ENCODE assay signal across 9 mouse cellular contexts in the genomic region with DNA sequence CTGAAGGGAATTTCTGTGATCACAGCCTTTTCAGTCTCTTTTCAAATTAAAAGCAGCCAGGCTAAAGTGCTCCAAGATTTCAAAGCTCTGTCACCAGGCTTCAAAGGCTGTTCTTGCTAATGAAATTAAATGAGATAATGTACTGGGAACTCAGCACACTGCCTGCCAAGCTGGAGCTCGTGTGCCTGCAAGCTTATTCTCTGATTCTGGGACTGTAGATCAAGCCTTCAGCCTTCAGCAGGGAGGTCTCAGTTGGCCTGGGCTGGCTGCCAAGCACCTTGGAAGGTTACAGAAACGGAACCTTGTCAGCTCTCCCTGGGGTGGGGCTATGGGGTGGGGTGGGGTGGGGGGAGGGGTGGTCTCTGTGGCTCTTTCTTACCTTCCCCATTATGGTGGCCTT. TPM values are rescaled to one million over a fixed set of nuclear protein-coding genes. Genes with fewer than 3 reads are reported as not detected.
A peak's percentile ranks its signal among the peaks of the same experiment; 100 is the strongest.
DNase-seq lines count a peak whose midpoint lies in the region; ATAC-seq and TF ChIP-seq lines count a peak whose summit lies in the region.
"Had no signal": no experiment of that assay in that cellular context is flagged by ENCODE, and none has a peak within 500 bp of the region (broad histone marks: within the 10 kb centered on the region; RNA-seq: fewer than 3 reads in every experiment).

No protein-coding gene starts in this region.

- H3K4me3 ChIP-seq in intestine, postnatal 0 days (ENCODE audit: low read depth, low read length): no peak overlapping the region
- H3K4me3 ChIP-seq: myocyte had no signal

- H3K4me2 ChIP-seq in intestine, postnatal 0 days (replicated peaks; ENCODE audit: low read depth): no peak overlapping the region

- TF ChIP-seq CTCF in intestine, postnatal 0 days (IDR thresholded peaks at IDR 0.05; ENCODE audit: low read depth): no peak

- H3K27ac ChIP-seq in intestine, postnatal 0 days (ENCODE audit: low read depth, low read length): no peak overlapping the region

- H3K9me3 ChIP-seq in intestine, postnatal 0 days (ENCODE audit: control insufficient read depth): no peaks in the 10 kb centered on the region

- peaks cover 5% of the 10 kb centered on the region; the same call in 1 of the 2 replicates for H3K4me1 ChIP-seq in intestine, postnatal 0 days (replicated peaks; ENCODE audit: control insufficient read depth, insufficient read depth, low read length)

- ATAC-seq in intestine, postnatal 0 days: 0 out of 2 replicates have a peak, but pooled peaks have one; percentile 6
- ATAC-seq in cerebellum, adult (ENCODE audit: insufficient number of reproducible peaks, low FRiP score, low TSS enrichment): no peak

- H3K27me3 ChIP-seq in intestine, postnatal 0 days (replicated peaks; ENCODE audit: control insufficient read depth, insufficient read depth, low read length): no peaks in the 10 kb centered on the region

- H3K9ac ChIP-seq in intestine, postnatal 0 days (ENCODE audit: low read depth, low read length): no peak overlapping the region

- H3K36me3 ChIP-seq in intestine, postnatal 0 days (ENCODE audit: control insufficient read depth, insufficient read depth): no peaks in the 10 kb centered on the region

- DNase-seq in kidney, postnatal 4 days: peak; percentile 58 to 69
- DNase-seq in kidney, adult 9 months: no peak
- DNase-seq in ZHBTc4 (ENCODE audit: low read depth, low spot score): peak; percentile 44
- DNase-seq in adrenal gland, postnatal 36 days: peak; percentile 71 to 77
- no peak for DNase-seq in urinary bladder, postnatal 10 days (ENCODE audit: low spot score)
- DNase-seq in embryo, embryonic 11 days: no peak

- 9% methylated on average over 2 of the region's 2 CpGs for WGBS in intestine, postnatal 0 days

RNA-seq across cellular contexts. Expression of gene Trp53i11, which starts 24.0 kb away (rescaled TPM):
- 10 to 100 TPM; 48.9 to 70.7 TPM for total RNA-seq in adrenal gland, postnatal 36 days (2021)
- polyA plus RNA-seq in intestine, postnatal 0 days (2015; fragmentation: Nextera tagmentation; extraction: Ambion mirVana): 16.4 and 21.8 TPM in 2 replicates

Comparison
In these comparisons a context has a peak if more than half of its experiments do, and no peak if none do; other contexts are left out.
1. DNase-seq: peak in kidney, postnatal 4 days (2 of 2), ZHBTc4 (single experiment) and adrenal gland, postnatal 36 days (2 of 2); none in kidney, adult 9 months (single experiment), urinary bladder, postnatal 10 days (single experiment) and embryo, embryonic 11 days (single experiment).